ENCODE assay signal across 28 mouse cellular contexts in the genomic region with DNA sequence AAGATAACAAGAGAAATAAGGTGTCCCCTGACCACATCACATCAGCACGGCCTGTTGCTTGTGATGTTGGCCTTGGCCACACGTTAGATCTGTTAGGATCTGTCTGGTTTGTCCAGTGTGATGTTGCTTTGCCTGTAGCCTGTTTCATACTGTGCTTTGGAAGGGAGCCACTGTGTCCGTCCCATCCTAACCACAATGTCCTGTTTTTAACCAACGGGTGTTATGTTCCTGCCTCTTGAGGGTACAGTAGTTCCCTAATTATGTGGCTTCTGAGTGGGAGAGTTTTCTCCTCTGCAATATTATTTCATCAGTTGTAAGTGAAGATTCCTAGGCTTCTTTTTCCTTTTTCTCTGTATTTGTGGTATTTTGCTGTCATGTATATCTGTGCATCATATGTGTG. TPM values are rescaled to one million over a fixed set of nuclear protein-coding genes. Genes with fewer than 3 reads are reported as not detected.
"Had no signal": no experiment of that assay in that cellular context is flagged by ENCODE, and none has a peak within 500 bp of the region (broad histone marks: within the 10 kb centered on the region; RNA-seq: fewer than 3 reads in every experiment).

No protein-coding gene starts in this region.

- ATAC-seq: liver, embryonic 12.5 days had no signal

- H3K27me3 ChIP-seq: liver, embryonic 15.5 days had no signal

- H3K9me3 ChIP-seq: kidney, embryonic 15.5 days; limb, embryonic 13.5 days; liver, embryonic 12.5 days; liver, embryonic 15.5 days; lung, embryonic 15.5 days; neural tube, embryonic 15.5 days had no signal

- H3K4me3 ChIP-seq: kidney, embryonic 15.5 days; limb, embryonic 10.5 days; limb, embryonic 13.5 days; liver, embryonic 12.5 days; liver, embryonic 15.5 days; lung, embryonic 15.5 days; neural tube, embryonic 12.5 days; neural tube, embryonic 15.5 days had no signal

- H3K4me2 ChIP-seq: kidney, embryonic 15.5 days; limb, embryonic 13.5 days; liver, embryonic 12.5 days; liver, embryonic 15.5 days; lung, embryonic 15.5 days; neural tube, embryonic 12.5 days; neural tube, embryonic 15.5 days had no signal

- H3K27ac ChIP-seq: kidney, embryonic 15.5 days; limb, embryonic 10.5 days; limb, embryonic 13.5 days; liver, embryonic 12.5 days; liver, embryonic 15.5 days; lung, embryonic 15.5 days; macrophage; neural tube, embryonic 12.5 days; neural tube, embryonic 15.5 days; stomach, postnatal 0 days had no signal

- DNase-seq: kidney, adult 8-10 months; kidney, postnatal 14 days; kidney, postnatal 4 days; liver; lung, adult 18-20 months; lung, postnatal 10 days; midbrain, embryonic 14.5 days; right cerebral cortex, adult 18-20 months; right cerebral cortex, postnatal 14 days; right cerebral cortex, postnatal 4 days; thymus, adult 2 months; thymus, postnatal 14 days; thymus, postnatal 4 days had no signal

- H3K4me1 ChIP-seq: liver, embryonic 12.5 days; liver, embryonic 15.5 days had no signal

- H3K9ac ChIP-seq: kidney, embryonic 15.5 days; limb, embryonic 13.5 days; liver, embryonic 12.5 days; liver, embryonic 15.5 days; lung, embryonic 15.5 days; neural tube, embryonic 12.5 days; neural tube, embryonic 15.5 days had no signal

- H3K36me3 ChIP-seq: kidney, embryonic 15.5 days; limb, embryonic 13.5 days; liver, embryonic 12.5 days; liver, embryonic 15.5 days; lung, embryonic 15.5 days; neural tube, embryonic 12.5 days; neural tube, embryonic 15.5 days had no signal

RNA-seq across cellular contexts. Expression of a gene that starts 26.8 kb away (rescaled TPM):
- total RNA-seq: layer of hippocampus, adult 18-20 months; layer of hippocampus, postnatal 14 days; left cerebral cortex, adult 8-10 months; left cerebral cortex, postnatal 25 days; midbrain, postnatal 0 days had no signal
- polyA plus RNA-seq: macrophage had no signal
